Mouse (Mus musculus): Measurements from ENCODE around the gene Uts2r.
A peak's percentile ranks its signal among the peaks of the same experiment; 100 is the strongest.

Uts2r gene

GRCm38 (mm10) chr11:121159971-121160370 is at the start of gene Uts2r:
Gene Uts2r (plus strand): TSS chr11:121160271.
- DNase-seq = no peak

- DNase-seq = no peak
These were observed 49.0 kb upstream of the Uts2r start for GRCm38 (mm10) chr11:121111051-121111450.

- no peak for DNase-seq
These were observed 48.5 kb upstream of the Uts2r start for GRCm38 (mm10) chr11:121111601-121112000.

GRCm38 (mm10) chr11:121112091-121112775 is 47.8 kb upstream of the Uts2r start:
- DNase-seq = no peak

- no peak for DNase-seq
These were observed 42.0 kb upstream of the Uts2r start for GRCm38 (mm10) chr11:121118106-121118505.

GRCm38 (mm10) chr11:121118577-121118976 is 41.5 kb upstream of the Uts2r start, which contains the start of gene Tex19.2:
Gene Tex19.2 (minus strand): TSS chr11:121118677.
- DNase-seq = no peak

- DNase-seq = no peak
These were observed 38.9 kb upstream of the Uts2r start for GRCm38 (mm10) chr11:121121151-121121550.

- DNase-seq = no peak
These were observed 37.9 kb upstream of the Uts2r start for GRCm38 (mm10) chr11:121122024-121122670.

- no peak for DNase-seq
These were observed 36.6 kb upstream of the Uts2r start for GRCm38 (mm10) chr11:121123438-121123837.

GRCm38 (mm10) chr11:121125522-121126172 is 34.4 kb upstream of the Uts2r start:
- no peak for DNase-seq

- no peak for DNase-seq
These were observed 33.7 kb upstream of the Uts2r start for GRCm38 (mm10) chr11:121126395-121126794.

GRCm38 (mm10) chr11:121127441-121127840 is 32.6 kb upstream of the Uts2r start:
- no peak for DNase-seq

GRCm38 (mm10) chr11:121129616-121130015 is 30.5 kb upstream of the Uts2r start:
- DNase-seq = no peak

- DNase-seq = no peak
These were observed 25.5 kb upstream of the Uts2r start for GRCm38 (mm10) chr11:121134600-121134999.

GRCm38 (mm10) chr11:121137682-121138081 is 22.4 kb upstream of the Uts2r start:
- no peak for DNase-seq

- DNase-seq = peak; percentile 36
These were observed 21.3 kb upstream of the Uts2r start for GRCm38 (mm10) chr11:121138732-121139131.

- DNase-seq = no peak
These were observed 16.6 kb upstream of the Uts2r start for GRCm38 (mm10) chr11:121143325-121144015.

- no peak for DNase-seq
These were observed 14.2 kb upstream of the Uts2r start, which contains the start of gene Tex19.1 for GRCm38 (mm10) chr11:121145865-121146264. Gene Tex19.1 (plus strand): TSS chr11:121146143.

GRCm38 (mm10) chr11:121148193-121148592 is 11.9 kb upstream of the Uts2r start:
- no peak for DNase-seq

GRCm38 (mm10) chr11:121154203-121154602 is 5.9 kb upstream of the Uts2r start:
- no peak for DNase-seq

GRCm38 (mm10) chr11:121156411-121156891 is 3.6 kb upstream of the Uts2r start:
- peak; percentile 32 for DNase-seq

GRCm38 (mm10) chr11:121160636-121161346 is 720 bp downstream of the Uts2r start:
- no peak for DNase-seq
